Mouse (Mus musculus) spleen, adult 18-20 months (tissue): Measurements from ENCODE around the gene Abca1.

ENCODE experiments used
- DNase-seq, 2 experiments: peaks; one replicate each; pipeline ENCODE4 v3.0.0; 2022; ENCODE audit warnings: mixed read lengths in 2 of 2

Abca1 gene

DNA sequence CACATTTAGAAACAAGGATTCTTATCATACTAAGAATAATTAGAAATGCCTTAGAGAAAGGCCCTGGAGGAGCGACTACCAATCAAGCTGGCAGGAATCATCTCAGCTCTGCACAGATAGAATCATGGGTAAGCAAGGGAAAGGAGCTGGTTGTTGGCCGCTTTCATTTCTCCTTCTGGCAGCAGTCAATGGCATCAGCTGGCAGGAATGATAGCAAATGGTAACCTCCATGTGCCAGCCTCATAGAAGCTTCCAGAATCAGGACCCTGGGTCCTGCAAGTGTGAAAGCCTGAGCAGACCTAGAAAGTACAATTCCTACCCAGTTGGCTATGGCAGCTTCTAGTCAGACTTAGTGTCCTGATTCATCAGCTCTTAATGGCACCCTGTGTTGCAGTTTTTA, 173.4 kb downstream of the Abca1 start:
- DNase-seq = no peak

DNA sequence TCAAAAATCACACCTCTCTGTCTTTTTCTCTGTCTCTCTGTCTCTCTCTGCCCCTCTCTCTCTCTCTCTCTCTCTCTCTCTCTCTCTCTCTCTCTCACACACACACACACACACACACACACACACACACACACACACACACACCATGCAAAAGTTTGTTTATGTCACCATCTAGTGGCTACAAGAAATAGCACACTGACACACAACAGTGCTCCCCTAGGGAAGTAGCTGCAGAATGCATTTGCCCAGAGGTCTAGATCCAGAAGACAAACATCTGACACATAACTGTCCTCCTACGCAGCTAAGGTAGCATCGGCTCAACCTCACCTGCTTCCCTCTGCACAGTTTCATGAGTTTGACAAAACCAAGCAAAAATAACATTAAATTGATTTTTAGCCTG, 174.5 kb downstream of the Abca1 start:
- no peak for DNase-seq
